Mouse (Mus musculus) embryonic stem cell, embryonic (primary cell): Measurements from ENCODE around the gene Slc5a4a.

Experiments used
- CTCF ChIA-PET, 4 experiments: fragments of 300-600 bp in 2 of 4; fragments of 350-600 bp in 2 of 4; sonication (Branson Sonifier 250); formaldehyde crosslinking; loops; one replicate each; lab custom pipeline; 2022; ENCODE audit warnings: inconsistent platforms in 2 of 4; lab: Charles Lee
- POLR2A ChIA-PET, 4 experiments: fragments of 300-600 bp in 2 of 4; fragments of 350-600 bp in 2 of 4; sonication (Branson Sonifier 250); formaldehyde crosslinking; loops; one replicate each; lab custom pipeline; 2022; ENCODE audit warnings: antibody characterized with exemption in 4 of 4, inconsistent platforms in 1 of 4; lab: Charles Lee

Slc5a4a gene

GRCm38 (mm10) chr10:76147278-76147677, at the start of gene Slc5a4a:
Slc5a4a (plus strand) TSS chr10:76147451.
- POLR2A ChIA-PET: no interaction called here

GRCm38 (mm10) chr10:76110861-76111260, 36.4 kb upstream of the Slc5a4a start, which contains the start of gene Slc5a4b:
Slc5a4b (minus strand) TSS chr10:76110961.
- POLR2A ChIA-PET: no interaction called here

More at GRCm38 (mm10) chr10:76147278-76147677, at the start of gene Slc5a4a:
- CTCF ChIA-PET: interaction anchor here in 1 of 4 experiments (0.7 kb wide), 1 partner anchor 97 kb away, joined by 4 read pairs; no protein-coding TSS in a partner anchor

GRCm38 (mm10) chr10:76117966-76118365, 29.3 kb upstream of the Slc5a4a start:
- CTCF ChIA-PET: interaction anchor here (0.5 to 3.5 kb wide), 73 partner anchors 8 to 952 kb away, joined by 3 to 35 read pairs (median 4); partner anchors contain the start of genes Col6a1 (in 1 of the 4), Ddt (in 1 of the 4), Gm5134 (in 1 of the 4) and Prmt2 (in 1 of the 4)
- POLR2A ChIA-PET: interaction anchor here in 3 of 4 experiments (0.5 to 0.9 kb wide), 5 partner anchors 90 to 258 kb away, joined by 3 to 4 read pairs (median 3); partner anchors contain the start of gene Mif (in 1 of the 3)

More at GRCm38 (mm10) chr10:76110861-76111260, 36.4 kb upstream of the Slc5a4a start, which contains the start of gene Slc5a4b:
- CTCF ChIA-PET: interaction anchor here in 1 of 4 experiments (0.5 kb wide), 1 partner anchor 160 kb away, joined by 4 read pairs; no protein-coding TSS in a partner anchor

GRCm38 (mm10) chr10:76118741-76119140, 28.5 kb upstream of the Slc5a4a start:
- ChIA-PET CTCF (interaction anchor here (0.6 to 3.5 kb wide), 41 partner anchors 8 to 1206 kb away, joined by 3 to 35 read pairs (median 4); partner anchors contain the start of genes Prmt2 (in 2 of the 4) and Zfp280b (in 1 of the 4)), POLR2A (interaction anchor here in 2 of 4 experiments (0.7 to 1.3 kb wide), 3 partner anchors 10 to 259 kb away, joined by 4 to 6 read pairs (median 4); partner anchors contain the start of gene Mif (in 1 of the 2))

GRCm38 (mm10) chr10:76120124-76120711, 27.0 kb upstream of the Slc5a4a start:
- ChIA-PET CTCF (interaction anchor here in 2 of 4 experiments (0.6 to 3.5 kb wide), 7 partner anchors 9 to 608 kb away, joined by 3 to 35 read pairs (median 3); no protein-coding TSS in a partner anchor), POLR2A (interaction anchor here in 2 of 4 experiments (0.5 kb wide), 2 partner anchors 138 to 169 kb away, joined by 4 read pairs; no protein-coding TSS in a partner anchor)

- ChIA-PET POLR2A (no interaction called here), CTCF (no interaction called here)
These were observed 25.8 kb upstream of the Slc5a4a start for GRCm38 (mm10) chr10:76121495-76121894.

GRCm38 (mm10) chr10:76132506-76132905, 14.7 kb upstream of the Slc5a4a start:
- POLR2A ChIA-PET: interaction anchor here in 1 of 4 experiments (0.7 kb wide), 1 partner anchor 126 kb away, joined by 3 read pairs; no protein-coding TSS in a partner anchor
- CTCF ChIA-PET: interaction anchor here in 3 of 4 experiments (0.6 to 1.4 kb wide), 5 partner anchors 14 to 271 kb away, joined by 3 to 8 read pairs (median 4); no protein-coding TSS in a partner anchor

GRCm38 (mm10) chr10:76136318-76136717, 10.9 kb upstream of the Slc5a4a start:
- ChIA-PET POLR2A (no interaction called here), CTCF (interaction anchor here in 1 of 4 experiments (2.1 to 2.7 kb wide), 2 partner anchors 18 to 65 kb away, joined by 4 to 11 read pairs; no protein-coding TSS in a partner anchor)

- ChIA-PET CTCF (interaction anchor here in 1 of 4 experiments (0.7 kb wide), 1 partner anchor 55 kb away, joined by 3 read pairs; no protein-coding TSS in a partner anchor), POLR2A (no interaction called here)
These were observed 405 bp upstream of the Slc5a4a start for GRCm38 (mm10) chr10:76146846-76147245.

- CTCF ChIA-PET: interaction anchor here in 1 of 4 experiments (0.6 kb wide), 2 partner anchors 76 to 412 kb away, joined by 4 to 5 read pairs; no protein-coding TSS in a partner anchor
- POLR2A ChIA-PET: no interaction called here
These were observed 8.7 kb downstream of the Slc5a4a start for GRCm38 (mm10) chr10:76155911-76156310.

GRCm38 (mm10) chr10:76157528-76157927, 10.3 kb downstream of the Slc5a4a start:
- POLR2A ChIA-PET: interaction anchor here in 1 of 4 experiments (0.5 to 0.8 kb wide), 2 partner anchors 9 to 126 kb away, joined by 3 to 4 read pairs; no protein-coding TSS in a partner anchor
- CTCF ChIA-PET: interaction anchor here in 2 of 4 experiments (0.6 to 1.5 kb wide), 4 partner anchors 33 to 275 kb away, joined by 3 to 7 read pairs (median 4); no protein-coding TSS in a partner anchor

GRCm38 (mm10) chr10:76158009-76158408, 10.8 kb downstream of the Slc5a4a start:
- ChIA-PET POLR2A (interaction anchor here in 1 of 4 experiments (0.8 kb wide), 1 partner anchor 126 kb away, joined by 3 read pairs; no protein-coding TSS in a partner anchor), CTCF (interaction anchor here (0.6 to 1.5 kb wide), 5 partner anchors 32 to 275 kb away, joined by 3 to 7 read pairs (median 3); no protein-coding TSS in a partner anchor)

GRCm38 (mm10) chr10:76174899-76175298, 27.6 kb downstream of the Slc5a4a start:
- ChIA-PET POLR2A (no interaction called here), CTCF (no interaction called here)

GRCm38 (mm10) chr10:76185216-76185615, 38.0 kb downstream of the Slc5a4a start:
- POLR2A ChIA-PET: interaction anchor here in 2 of 4 experiments (0.6 kb wide), 2 partner anchors 13 to 20 kb away, joined by 3 to 4 read pairs; no protein-coding TSS in a partner anchor
- CTCF ChIA-PET: interaction anchor here in 3 of 4 experiments (0.6 to 1.5 kb wide), 4 partner anchors 17 to 178 kb away, joined by 3 to 5 read pairs (median 4); no protein-coding TSS in a partner anchor

- POLR2A ChIA-PET: interaction anchor here in 2 of 4 experiments (0.6 to 1.4 kb wide), 2 partner anchors 156 to 540 kb away, joined by 3 to 4 read pairs; no protein-coding TSS in a partner anchor
- CTCF ChIA-PET: interaction anchor here (0.6 to 1.6 kb wide), 5 partner anchors 14 to 92 kb away, joined by 3 to 6 read pairs (median 4); no protein-coding TSS in a partner anchor
These were observed 40.8 kb downstream of the Slc5a4a start for GRCm38 (mm10) chr10:76188010-76188409.

- ChIA-PET CTCF (interaction anchor here (0.6 to 3.5 kb wide), 52 partner anchors 8 to 398 kb away, joined by 3 to 35 read pairs (median 3); partner anchors contain the start of gene Prmt2 (in 2 of the 4)), POLR2A (no interaction called here)
These were observed 54.2 kb downstream of the Slc5a4a start for GRCm38 (mm10) chr10:76201416-76201815.

- ChIA-PET POLR2A (no interaction called here), CTCF (interaction anchor here (0.6 to 3.5 kb wide), 58 partner anchors 9 to 1861 kb away, joined by 3 to 35 read pairs (median 3); partner anchors contain the start of gene Prmt2 (in 2 of the 4))
These were observed 54.7 kb downstream of the Slc5a4a start for GRCm38 (mm10) chr10:76201978-76202377.

- POLR2A ChIA-PET: no interaction called here
- CTCF ChIA-PET: interaction anchor here in 1 of 4 experiments (0.6 kb wide), 1 partner anchor 268 kb away, joined by 5 read pairs; no protein-coding TSS in a partner anchor
These were observed 56.6 kb downstream of the Slc5a4a start for GRCm38 (mm10) chr10:76203798-76204283.
